Mouse (Mus musculus) olfactory bulb, adult 2 months (tissue): ENCODE measurements at regions not wholly inside any gene's neighbourhood (a gene's known extent, or its start where the extent isn't known, plus 50 kb on each side); places are given as distances from the start of the nearest gene placed in this dataset.

Source experiments
- CTCF ChIP-seq: fragments of 200-500 bp; IDR thresholded peaks from 2 replicates; pipeline ENCODE4 v1.5.1; 2012; ENCODE audit warnings: low read depth, mild to moderate bottlenecking, low read length, moderate library complexity; ENCODE audit not compliant: insufficient read depth
- POLR2A ChIP-seq: fragments of 200-500 bp; IDR thresholded peaks from 2 replicates; pipeline ENCODE4 v1.6.1; 2012; ENCODE audit warnings: mild to moderate bottlenecking, low read depth, low read length, moderate library complexity; ENCODE audit not compliant: insufficient read depth

DNA sequence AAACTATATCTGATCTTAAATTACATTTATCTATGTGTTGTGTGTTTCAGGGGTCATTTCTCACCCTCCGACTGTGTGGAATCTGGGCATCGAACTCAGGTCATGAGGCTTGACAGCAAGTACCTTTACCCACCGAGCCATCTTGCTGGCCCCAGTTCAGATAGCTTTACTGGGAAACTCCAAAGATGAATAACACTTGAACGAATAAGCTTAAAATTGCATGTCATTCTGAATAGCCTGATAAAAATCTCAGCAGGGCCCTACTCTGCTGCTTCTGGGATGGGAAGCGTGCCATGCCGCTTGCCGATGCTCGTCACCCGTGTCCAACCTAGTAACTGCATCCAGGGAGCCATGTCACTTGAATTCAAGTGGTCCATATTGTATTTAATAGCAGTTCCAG lies 57.2 kb upstream of the Nfe2l2 start:
- TF ChIP-seq POLR2A (no peak), CTCF (no peak)
